Mouse (Mus musculus): ENCODE measurements around the gene Hoxa1. TPM values are rescaled to one million over a fixed set of nuclear protein-coding genes. Genes with fewer than 3 reads are reported as not detected.

Gene Hoxa1
- total and polyA plus RNA-seq, 3 experiments: 1.9 to 3.7 (median 3.2) TPM

DNA sequence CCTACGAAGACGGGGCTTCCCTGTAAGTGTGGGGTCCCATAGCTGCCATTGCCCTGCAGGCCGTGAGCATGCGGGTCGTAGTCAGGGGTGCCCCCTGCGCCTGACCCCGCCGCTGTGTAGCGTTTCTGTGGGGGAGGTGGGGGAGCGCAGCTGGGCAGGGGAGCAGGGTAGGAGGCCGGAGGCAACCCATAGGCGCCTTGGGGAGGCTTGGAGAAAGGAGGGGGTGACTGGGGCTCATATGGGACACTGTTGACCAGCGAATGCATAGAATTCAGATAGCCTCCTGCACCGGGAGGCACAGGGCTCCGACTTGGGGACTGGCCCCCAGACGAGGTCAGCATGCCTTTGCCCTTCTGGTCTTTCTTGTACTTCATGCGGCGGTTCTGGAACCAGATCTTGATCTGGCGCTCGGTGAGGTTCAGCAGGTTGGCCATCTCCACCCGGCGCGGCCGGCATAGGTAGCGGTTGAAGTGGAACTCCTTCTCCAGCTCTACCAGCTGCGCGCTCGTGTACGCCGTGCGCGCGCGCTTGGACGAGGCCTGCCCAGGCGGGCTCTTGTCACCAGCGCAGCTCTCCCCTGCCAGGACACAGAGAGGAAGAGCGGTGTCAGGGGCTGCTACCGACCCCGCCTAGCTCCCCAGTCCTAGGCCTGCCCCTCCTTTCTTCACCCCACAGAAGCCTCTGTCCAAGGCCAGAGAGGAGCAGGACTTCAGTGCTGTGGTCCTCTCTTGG lies 12.2 kb upstream of the Hoxa1 start:
- Histone ChIP-seq H3K9me3 (replicated peaks; ENCODE audit: low read length) (peaks cover 7% of the 10 kb centered on the region), H3K4me3 (replicated peaks in 1 of 3; ENCODE audit: low read depth in 2 of 3, low read length in 2 of 3, poor library complexity in 1 of 3) (no peak overlapping the region), H3K79me2 (replicated peaks; ENCODE audit: control insufficient read depth, extremely low read depth, insufficient read depth, poor library complexity, severe bottlenecking) (no peaks in the 10 kb centered on the region), H3K4me2 (ENCODE audit: insufficient read depth, low read depth, poor library complexity, severe bottlenecking) (no peak overlapping the region), H3K36me3 (replicated peaks in 1 of 2; ENCODE audit: control insufficient read depth in 1 of 2, insufficient read depth in 1 of 2, low read length in 1 of 2) (peaks cover 3 to 26% of the 10 kb centered on the region in 2 experiments), H3K9ac (ENCODE audit: insufficient read depth, low read depth) (no peak overlapping the region), H3K27me3 (replicated peaks) (no peaks in the 10 kb centered on the region), H3K4me1 (ENCODE audit: control insufficient read depth in 1 of 2, insufficient read depth in 2 of 2) (no peaks in the 10 kb centered on the region), H3K27ac (ENCODE audit: insufficient read depth, low read depth) (no peak overlapping the region)
- DNase-seq (ENCODE audit: extremely low read depth): no peak
- in situ Hi-C loops (cut with MboI; ENCODE audit: low pct_ligation_motif_present, low pct_unique_long_range_greater_than_20kb, low sequenced_read_pairs) (no loop called here), dilution Hi-C loops (cut with MboI; ENCODE audit: extremely low pct_ligation_motif_present, extremely low pct_unique_long_range_greater_than_20kb, low sequenced_read_pairs) (no loop called here)
- TF ChIP-seq ZNF384 (IDR thresholded peaks at IDR 0.05; ENCODE audit: low read depth, low read length): no peak
- TF ChIP-seq IRF4 (IDR thresholded peaks at IDR 0.05; ENCODE audit: low read depth, low read length): no peak
- no peak for TF ChIP-seq SMC3 (IDR thresholded peaks at IDR 0.05; ENCODE audit: low read depth, low read length)
- TF ChIP-seq ZC3H11A (IDR thresholded peaks at IDR 0.05; ENCODE audit: low read depth, low read length): no peak
- no peak for TF ChIP-seq USF2 (conservative IDR thresholded peaks at IDR 0.05; ENCODE audit: low read depth, low read length)
- no peak for TF ChIP-seq USF1 (IDR thresholded peaks at IDR 0.05; ENCODE audit: low read depth, low read length)
- no peak for TF ChIP-seq ETS1 (conservative IDR thresholded peaks at IDR 0.05; ENCODE audit: low read depth, low read length)
- TF ChIP-seq BHLHE40 (IDR thresholded peaks at IDR 0.05; ENCODE audit: low read depth, low read length): no peak
- no peak for TF ChIP-seq JUND (conservative IDR thresholded peaks at IDR 0.05; ENCODE audit: low read depth, low read length)
- TF ChIP-seq GABPA (IDR thresholded peaks at IDR 0.05; ENCODE audit: insufficient replicate concordance, low read depth, low read length): no peak
- TF ChIP-seq JUN (IDR thresholded peaks at IDR 0.05; ENCODE audit: insufficient read depth, low read depth, low read length): no peak
- no peak for TF ChIP-seq UBTF (IDR thresholded peaks at IDR 0.05; ENCODE audit: low read depth, low read length)
- TF ChIP-seq MAX (IDR thresholded peaks at IDR 0.05; ENCODE audit: low read length): no peak
- TF ChIP-seq MAFK (IDR thresholded peaks at IDR 0.05; ENCODE audit: insufficient replicate concordance, low read length): no peak
- TF ChIP-seq MYC (IDR thresholded peaks at IDR 0.05; ENCODE audit: low read depth, low read length): no peak

DNA sequence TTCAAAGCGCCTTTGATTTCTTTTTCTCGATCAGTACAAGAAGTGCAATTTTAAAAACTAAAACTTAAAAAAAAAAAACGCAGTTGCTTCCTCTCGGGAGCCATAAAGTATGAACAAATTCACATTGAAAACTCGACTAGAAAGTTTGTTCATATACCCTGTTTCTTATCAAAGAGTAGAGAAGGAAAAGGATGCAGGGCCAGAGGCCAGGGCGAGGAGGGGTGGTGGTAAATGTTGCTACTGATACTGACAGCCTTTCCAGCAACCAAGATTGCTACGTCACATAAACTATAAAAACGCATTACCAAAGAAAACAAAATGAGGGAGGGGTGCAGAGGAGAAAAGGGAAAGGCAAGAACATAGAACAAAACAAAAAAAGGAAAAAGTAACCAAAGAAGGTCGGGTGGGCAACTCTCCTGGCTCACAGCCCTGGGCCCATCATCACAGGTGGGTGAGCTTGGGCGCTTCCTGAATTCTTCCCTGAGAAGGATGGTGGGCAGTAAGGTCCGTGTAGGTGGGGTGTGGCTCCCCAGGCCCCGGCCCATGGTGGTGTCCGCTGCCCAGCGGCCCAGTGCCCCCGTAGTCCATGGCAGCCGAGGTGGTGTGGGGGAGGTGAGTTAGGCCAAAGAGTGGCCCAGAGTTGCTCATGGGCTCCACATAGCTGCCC lies 11.5 kb upstream of the Hoxa1 start:
- Histone ChIP-seq H3K9ac (ENCODE audit: insufficient read depth, low read depth) (no peak overlapping the region), H3K9me3 (replicated peaks; ENCODE audit: low read length) (peaks cover 3% of the 10 kb centered on the region), H3K4me2 (ENCODE audit: insufficient read depth, low read depth, poor library complexity, severe bottlenecking) (no peak overlapping the region), H3K79me2 (replicated peaks; ENCODE audit: control insufficient read depth, extremely low read depth, insufficient read depth, poor library complexity, severe bottlenecking) (no peaks in the 10 kb centered on the region), H3K36me3 (replicated peaks in 1 of 2; ENCODE audit: control insufficient read depth in 1 of 2, insufficient read depth in 1 of 2, low read length in 1 of 2) (peaks cover 3 to 29% of the 10 kb centered on the region in 2 experiments), H3K27ac (ENCODE audit: insufficient read depth, low read depth) (no peak overlapping the region), H3K4me3 (replicated peaks in 1 of 3; ENCODE audit: low read depth in 2 of 3, low read length in 2 of 3, poor library complexity in 1 of 3) (no peak overlapping the region), H3K4me1 (ENCODE audit: control insufficient read depth in 1 of 2, insufficient read depth in 2 of 2) (no peaks in the 10 kb centered on the region), H3K27me3 (replicated peaks) (no peaks in the 10 kb centered on the region)
- dilution Hi-C loops (cut with MboI; ENCODE audit: extremely low pct_ligation_motif_present, extremely low pct_unique_long_range_greater_than_20kb, low sequenced_read_pairs): no loop called here
- in situ Hi-C loops (cut with MboI; ENCODE audit: low pct_ligation_motif_present, low pct_unique_long_range_greater_than_20kb, low sequenced_read_pairs): no loop called here
- DNase-seq (ENCODE audit: extremely low read depth): no peak
- no peak for TF ChIP-seq MEF2A (IDR thresholded peaks at IDR 0.05; ENCODE audit: borderline replicate concordance, low read depth, low read length)
- TF ChIP-seq NRF1 (IDR thresholded peaks at IDR 0.05; ENCODE audit: low read depth, low read length): no peak
- TF ChIP-seq ZNF384 (IDR thresholded peaks at IDR 0.05; ENCODE audit: low read depth, low read length): no peak
- no peak for TF ChIP-seq GABPA (IDR thresholded peaks at IDR 0.05; ENCODE audit: insufficient replicate concordance, low read depth, low read length)
- TF ChIP-seq RAD21 (IDR thresholded peaks at IDR 0.05; ENCODE audit: low read depth, low read length): no peak
- TF ChIP-seq BHLHE40 (IDR thresholded peaks at IDR 0.05; ENCODE audit: low read depth, low read length): no peak
- TF ChIP-seq MAX (IDR thresholded peaks at IDR 0.05; ENCODE audit: low read length): no peak
- no peak for TF ChIP-seq RCOR1 (conservative IDR thresholded peaks at IDR 0.05; ENCODE audit: low read depth, low read length)
